Mouse (Mus musculus) spleen, postnatal 10 days (tissue): ENCODE measurements around the gene Pla2g6.
A peak's percentile ranks its signal among the peaks of the same experiment; 100 is the strongest.

ENCODE experiments used
- DNase-seq, 2 experiments: peaks; one replicate each; pipeline ENCODE4 v3.0.0; 2021 to 2022; ENCODE audit warnings: low spot score in 2 of 2

Pla2g6 gene

DNA sequence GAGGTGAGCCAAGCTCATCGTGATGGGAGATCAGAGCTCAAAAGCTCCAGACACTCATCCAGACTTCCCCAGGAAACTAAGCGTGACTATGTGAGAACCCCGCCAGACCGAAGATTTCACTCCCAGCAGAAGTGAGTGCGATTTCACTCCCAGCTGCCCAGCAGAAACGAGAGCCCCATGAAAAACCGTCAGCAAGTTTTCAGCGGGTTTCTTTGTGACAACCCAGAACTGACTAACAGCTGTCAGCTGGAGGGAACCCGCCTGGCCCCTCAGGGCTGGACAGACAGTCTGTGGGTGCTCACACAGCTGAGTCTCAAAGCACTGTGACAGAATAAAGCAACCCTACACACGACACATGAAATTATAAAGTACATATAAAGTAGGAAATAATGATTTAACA, 50.5 kb downstream of the Pla2g6 start:
- no peak for DNase-seq

GRCm38 (mm10) chr15:79273020-79273419, 55.2 kb downstream of the Pla2g6 start:
- no peak for DNase-seq

DNA sequence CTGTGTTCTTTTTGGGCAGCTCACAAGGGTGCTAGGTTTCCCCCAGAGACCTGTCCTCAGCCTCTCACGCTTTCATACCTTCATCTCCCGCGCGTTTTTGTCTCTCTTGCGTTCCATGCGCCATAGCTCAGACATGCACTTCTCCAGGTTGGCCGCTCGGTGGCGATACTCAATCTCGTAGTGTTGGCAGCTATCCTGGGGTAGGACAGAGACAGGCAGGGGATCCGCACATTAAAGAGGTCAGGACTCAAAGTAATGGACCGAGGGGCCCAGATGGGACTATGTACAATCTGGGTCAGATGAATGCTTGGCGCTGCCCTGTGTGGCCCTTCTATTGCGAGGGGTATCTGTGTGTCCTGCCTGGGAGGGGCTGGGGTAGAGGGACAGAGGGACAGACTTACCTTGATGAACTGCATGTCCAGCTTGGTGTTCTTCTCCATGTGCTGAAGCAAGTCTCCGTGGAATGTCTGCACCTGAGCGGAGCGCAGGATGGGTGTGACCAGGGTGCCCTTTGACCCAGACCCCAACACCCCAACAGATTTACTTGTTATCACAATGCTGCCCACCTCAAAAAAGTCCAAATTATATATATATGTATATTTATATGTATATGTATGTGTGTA, 57.0 kb downstream of the Pla2g6 start:
- DNase-seq = peak in 1 of 2 experiments; percentile 75

- DNase-seq = peak; percentile 35 to 80
These were observed 57.7 kb downstream of the Pla2g6 start for GRCm38 (mm10) chr15:79270317-79271123.

GRCm38 (mm10) chr15:79268521-79268920, 59.7 kb downstream of the Pla2g6 start:
- no peak for DNase-seq

- no peak for DNase-seq
These were observed 62.8 kb downstream of the Pla2g6 start for GRCm38 (mm10) chr15:79265384-79265783.

DNA sequence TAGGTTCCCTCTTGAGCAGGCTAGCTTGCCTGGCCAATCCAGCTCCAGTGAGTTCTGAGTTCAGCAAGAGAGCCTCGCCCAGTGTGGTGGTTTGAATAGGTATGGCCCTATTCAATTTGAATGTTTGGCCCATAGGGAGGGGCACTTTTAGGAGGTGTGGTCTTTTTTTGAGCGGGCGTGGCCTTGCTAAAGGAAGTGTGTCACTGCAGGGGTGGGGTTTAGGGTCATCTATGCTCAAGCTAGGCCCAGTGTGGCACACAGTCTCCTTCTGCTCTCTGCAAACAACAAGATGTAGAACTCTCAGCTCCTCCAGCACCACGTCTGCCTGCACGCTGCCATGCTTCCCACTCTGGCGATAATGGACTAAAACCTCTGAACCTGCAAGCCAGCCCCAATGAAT, 64.5 kb downstream of the Pla2g6 start:
- no peak for DNase-seq

DNA sequence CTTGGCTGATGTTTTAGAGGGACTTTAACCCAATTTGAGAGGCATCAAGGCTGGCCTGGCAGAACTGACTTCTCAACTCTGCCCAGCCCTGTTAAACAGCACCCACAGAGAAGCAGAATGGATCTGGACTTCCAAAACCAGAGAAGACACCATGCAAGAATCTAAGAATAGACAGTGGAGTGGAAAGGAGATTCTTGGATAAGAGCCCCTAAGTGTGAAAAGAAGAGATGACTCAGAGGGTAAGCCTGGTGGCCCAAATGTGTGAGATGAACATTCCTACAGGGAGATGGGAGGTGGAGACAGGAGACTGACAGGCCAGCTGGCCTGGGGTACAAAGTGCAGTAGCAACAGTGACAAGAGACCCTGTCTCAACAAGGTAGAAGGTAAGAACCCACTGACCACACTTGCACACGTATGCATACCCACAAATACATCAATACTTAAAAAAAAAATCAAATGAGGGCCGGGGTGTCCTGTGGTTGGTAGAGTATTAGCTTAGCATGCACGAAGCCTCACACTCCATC, 65.3 kb downstream of the Pla2g6 start:
- DNase-seq = no peak

GRCm38 (mm10) chr15:79262375-79262774, 65.8 kb downstream of the Pla2g6 start:
- DNase-seq = no peak

- DNase-seq = no peak
These were observed 66.4 kb downstream of the Pla2g6 start for GRCm38 (mm10) chr15:79261757-79262156.

GRCm38 (mm10) chr15:79261095-79261725, 67.0 kb downstream of the Pla2g6 start:
- peak in 1 of 2 experiments; percentile 17 for DNase-seq

DNA sequence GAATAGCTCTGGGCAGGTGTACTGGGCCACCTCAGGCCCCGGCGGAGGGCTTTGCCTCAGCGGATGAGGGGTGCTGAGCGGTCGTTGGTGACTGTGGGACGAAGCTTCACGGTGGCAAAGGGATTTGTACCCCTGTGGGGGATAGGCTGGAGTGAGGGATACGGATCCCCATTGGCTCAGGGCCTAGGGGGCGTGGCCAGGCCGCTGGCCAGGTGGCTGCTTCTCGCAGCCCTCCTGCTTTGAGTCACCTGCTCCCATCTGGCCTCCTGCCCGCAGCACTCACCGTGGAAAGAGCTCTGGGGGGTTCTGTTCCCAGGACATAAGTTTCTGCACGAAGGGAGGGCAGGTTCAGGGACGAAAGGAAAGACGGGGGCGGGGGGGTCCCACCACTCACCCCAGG, 69.7 kb downstream of the Pla2g6 start:
- no peak for DNase-seq

DNA sequence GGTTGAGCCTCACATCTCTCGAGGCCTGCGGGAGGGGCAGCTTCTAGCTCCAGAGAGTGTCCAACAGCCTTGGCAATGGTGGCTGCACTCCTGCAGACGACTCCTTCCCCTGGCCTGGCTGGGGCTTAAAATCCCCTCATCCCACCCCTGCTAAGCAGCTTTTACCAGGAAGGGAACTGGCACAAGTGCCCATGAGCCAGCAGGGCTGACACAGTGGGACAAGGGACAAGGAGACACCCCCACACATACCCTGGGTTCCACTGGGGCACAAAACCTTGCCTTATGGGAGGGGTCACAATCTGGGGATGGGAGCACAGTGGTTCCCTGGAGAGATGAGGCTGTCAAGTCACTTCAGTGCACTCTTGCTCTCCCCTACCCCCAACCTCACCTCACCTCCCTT, 73.5 kb downstream of the Pla2g6 start, which contains the start of gene Slc16a8:
Slc16a8 (minus strand) TSS at position 101 of the 400 bp plus-strand sequence.
- DNase-seq = no peak

- DNase-seq = no peak
These were observed 75.6 kb downstream of the Pla2g6 start for GRCm38 (mm10) chr15:79252580-79252979.

DNA sequence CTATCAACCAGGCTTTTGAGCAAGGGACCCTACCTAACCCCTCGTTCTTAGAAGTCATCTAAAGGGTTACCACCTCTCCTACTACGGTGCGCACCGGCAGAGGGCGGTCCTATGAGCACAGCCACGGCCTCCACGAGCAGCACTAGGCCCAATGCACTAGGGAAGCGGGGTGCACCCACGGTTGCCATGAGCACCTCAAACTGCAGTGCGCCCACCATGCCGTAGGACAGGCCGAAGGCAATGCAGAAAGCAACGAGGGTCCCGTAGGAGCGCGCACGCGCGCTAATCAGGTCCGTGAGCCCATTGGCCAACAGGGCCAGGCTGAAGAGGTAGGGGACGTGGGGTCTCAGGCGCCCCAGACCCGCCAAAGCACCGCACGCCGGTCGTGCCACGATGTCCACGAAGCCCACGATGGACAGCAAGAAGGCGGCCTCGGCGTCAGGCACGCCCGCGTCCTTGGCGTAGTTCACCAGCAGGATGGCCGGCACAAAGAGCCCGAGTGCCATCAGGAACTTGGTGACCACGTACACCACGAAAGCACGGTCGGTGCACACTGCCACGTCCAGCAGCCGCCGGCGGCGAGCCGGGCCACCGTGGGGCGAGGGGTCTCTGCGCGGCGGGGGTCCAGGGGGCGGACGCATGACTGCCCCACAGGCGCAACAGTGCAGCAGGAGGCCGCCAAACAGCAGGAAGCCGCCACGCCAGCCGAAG, 76.3 kb downstream of the Pla2g6 start:
- no peak for DNase-seq

GRCm38 (mm10) chr15:79251168-79251567, 77.0 kb downstream of the Pla2g6 start:
- no peak for DNase-seq

- no peak for DNase-seq
These were observed 78.0 kb downstream of the Pla2g6 start for GRCm38 (mm10) chr15:79250236-79250635.

GRCm38 (mm10) chr15:79245321-79245720, 82.9 kb downstream of the Pla2g6 start:
- no peak for DNase-seq

DNA sequence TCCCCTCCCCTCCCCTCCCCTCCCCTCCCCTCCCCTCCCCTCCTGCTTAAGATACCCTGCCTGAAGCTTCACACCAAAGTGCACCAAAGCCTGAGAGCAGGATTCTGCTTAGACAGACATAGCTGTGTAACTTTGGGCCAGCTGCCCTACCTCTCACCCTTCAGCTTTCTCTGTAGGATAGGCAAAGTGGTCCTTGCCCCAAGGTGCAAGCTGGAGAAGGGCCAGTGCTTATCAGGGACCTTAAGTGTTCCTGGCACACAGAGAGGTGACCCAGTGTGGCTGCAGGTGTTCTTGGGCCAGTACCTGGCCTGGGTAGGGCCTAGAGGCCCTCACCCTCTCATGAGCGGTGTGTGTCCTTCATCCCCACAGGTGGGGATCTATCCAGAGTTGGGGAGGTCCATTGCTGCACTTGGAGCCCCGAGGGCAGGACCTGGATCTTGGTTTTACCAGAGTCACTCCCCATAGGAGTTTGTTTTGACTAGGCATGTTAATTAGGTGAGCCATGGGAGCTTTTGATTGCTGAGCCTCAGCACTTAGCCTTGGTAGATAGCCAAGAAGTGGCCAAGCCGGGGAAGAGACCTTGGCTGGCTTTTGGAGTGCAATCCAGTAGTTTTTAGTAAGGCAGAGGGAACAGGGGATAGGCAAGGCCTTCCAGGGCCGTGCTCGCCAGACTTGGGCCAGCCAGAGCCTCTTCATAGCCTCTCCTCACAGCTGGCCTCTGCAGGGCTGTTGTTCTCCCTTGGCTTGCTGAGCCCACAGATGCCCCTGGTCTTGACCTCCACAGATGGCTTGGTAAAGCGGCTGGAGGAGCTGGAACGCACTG, 83.9 kb downstream of the Pla2g6 start:
- DNase-seq = no peak

GRCm38 (mm10) chr15:79243234-79244042, 84.8 kb downstream of the Pla2g6 start:
- DNase-seq = peak; percentile 70 to 93
